Mouse (Mus musculus) MEL (cell line): Measurements from ENCODE around the gene Coro7. TPM values are rescaled to one million over a fixed set of nuclear protein-coding genes. Genes with fewer than 3 reads are reported as not detected.

ENCODE experiments used
- DNase-seq: peaks from one replicate; pipeline ENCODE4 v3.0.0; 2011; ENCODE audit warnings: low read depth, low spot score
- H3K27ac ChIP-seq: 2 replicates; pipeline ENCODE4 v1.5.1; 2012; ENCODE audit warnings: low read depth, mild to moderate bottlenecking, control low read depth, low read length, moderate library complexity; ENCODE audit not compliant: control insufficient read depth
- H3K27me3 ChIP-seq, 2 experiments: fragments of 150-350 bp in 1 of 2; sonication (generic) in 1 of 2; 2 replicates each; pipeline ENCODE4 v1.6.1; 2012; ENCODE audit warnings: low read length in 2 of 2, mild to moderate bottlenecking in 2 of 2, improper control_type of control experiment in 1 of 2, moderate library complexity in 1 of 2; ENCODE audit not compliant: insufficient read depth in 2 of 2, control insufficient read depth in 1 of 2
- H3K36me3 ChIP-seq, 2 experiments: 2 replicates each; pipeline ENCODE4 v1.6.1; 2012 to 2014; ENCODE audit warnings: low read length in 2 of 2, improper control_type of control experiment in 1 of 2, inconsistent platforms in 1 of 2, mild to moderate bottlenecking in 1 of 2; ENCODE audit not compliant: insufficient read depth in 2 of 2, control insufficient read depth in 1 of 2
- H3K4me1 ChIP-seq, 2 experiments: fragments of 150-350 bp in 1 of 2; sonication (generic) in 1 of 2; 2 replicates each; pipeline ENCODE4 v1.6.1; 2012; ENCODE audit warnings: low read length in 2 of 2, improper control_type of control experiment in 1 of 2, mild to moderate bottlenecking in 1 of 2; ENCODE audit not compliant: insufficient read depth in 2 of 2, control insufficient read depth in 1 of 2
- H3K4me3 ChIP-seq, 2 experiments: fragments of 150-350 bp in 1 of 2; sonication (generic) in 1 of 2; 2 replicates each; pipeline ENCODE4 v1.5.1; 2012; ENCODE audit warnings: low read depth in 2 of 2, low read length in 2 of 2, mild to moderate bottlenecking in 2 of 2, moderate library complexity in 2 of 2, control low read depth in 1 of 2, improper control_type of control experiment in 1 of 2; ENCODE audit not compliant: control insufficient read depth in 1 of 2, insufficient read depth in 1 of 2
- H3K79me2 ChIP-seq: 2 replicates; pipeline ENCODE4 v1.6.1; 2012; ENCODE audit warnings: mild to moderate bottlenecking, low read length, moderate library complexity; ENCODE audit not compliant: control insufficient read depth, poor library complexity, insufficient read depth
- H3K9ac ChIP-seq: 2 replicates; pipeline ENCODE4 v1.6.1; 2012; ENCODE audit warnings: low read depth, mild to moderate bottlenecking, control low read depth, low read length, moderate library complexity; ENCODE audit not compliant: control insufficient read depth, poor library complexity, severe bottlenecking
- H3K9me3 ChIP-seq: fragments of 150-350 bp; sonication (generic); replicated peaks from 2 replicates; pipeline ENCODE4 v1.6.1; 2012; ENCODE audit warnings: mild to moderate bottlenecking, low read length, improper control_type of control experiment, moderate library complexity; ENCODE audit not compliant: insufficient read depth
- BHLHE40 ChIP-seq: IDR thresholded peaks from 2 replicates; pipeline ENCODE4 v1.6.1; 2012; ENCODE audit warnings: low read depth, mild to moderate bottlenecking, inconsistent platforms, low read length, improper control_type of control experiment, borderline replicate concordance
- E2F4 ChIP-seq: IDR thresholded peaks from 2 replicates; pipeline ENCODE4 v1.6.1; 2011; ENCODE audit warnings: low read depth, low read length, improper control_type of control experiment, borderline replicate concordance
- GATA1 ChIP-seq: IDR thresholded peaks from 2 replicates; pipeline ENCODE4 v1.6.1; 2011; ENCODE audit warnings: low read depth, low read length, improper control_type of control experiment
- MAZ ChIP-seq: IDR thresholded peaks from 2 replicates; pipeline ENCODE4 v1.6.1; 2012; ENCODE audit warnings: low read depth, mild to moderate bottlenecking, inconsistent platforms, low read length, improper control_type of control experiment
- USF2 ChIP-seq, 2 experiments: IDR thresholded peaks; 2 replicates each; pipeline ENCODE4 v1.6.1; 2011 to 2012; ENCODE audit warnings: improper control_type of control experiment in 2 of 2, low read length in 2 of 2, borderline replicate concordance in 1 of 2, inconsistent platforms in 1 of 2, low read depth in 1 of 2, mild to moderate bottlenecking in 1 of 2; ENCODE audit not compliant: insufficient read depth in 1 of 2
- ZNF384 ChIP-seq: IDR thresholded peaks from 2 replicates; pipeline ENCODE4 v1.6.1; 2012; ENCODE audit warnings: low read depth, mild to moderate bottlenecking, inconsistent platforms, low read length, improper control_type of control experiment
- polyA plus RNA-seq, 2 experiments: library from polyadenylated mRNA; stranded (reverse) in 1 of 2; unstranded in 1 of 2; fragments of >175 nt in 1 of 2; fragments of >200 nt in 1 of 2; gene quantifications; 2 replicates each; pipeline versions ENCODE4 v1.2.1 to v1.2.4; 2012; ENCODE audit warnings: low replicate concordance in 2 of 2, low read depth in 1 of 2; ENCODE audit not compliant: insufficient read length in 2 of 2, insufficient read depth in 1 of 2, missing spikeins in 1 of 2
- total RNA-seq: library from RNA; depleted of rRNA; stranded (reverse); fragments of 300-350 nt; gene quantifications from 2 replicates; pipeline ENCODE4 v1.2.3, GENCODE M21; 2012; rRNA removed

Gene Coro7
- total and polyA plus RNA-seq, 3 experiments, result 9.8 to 38.3 TPM; not detected in 1

DNA sequence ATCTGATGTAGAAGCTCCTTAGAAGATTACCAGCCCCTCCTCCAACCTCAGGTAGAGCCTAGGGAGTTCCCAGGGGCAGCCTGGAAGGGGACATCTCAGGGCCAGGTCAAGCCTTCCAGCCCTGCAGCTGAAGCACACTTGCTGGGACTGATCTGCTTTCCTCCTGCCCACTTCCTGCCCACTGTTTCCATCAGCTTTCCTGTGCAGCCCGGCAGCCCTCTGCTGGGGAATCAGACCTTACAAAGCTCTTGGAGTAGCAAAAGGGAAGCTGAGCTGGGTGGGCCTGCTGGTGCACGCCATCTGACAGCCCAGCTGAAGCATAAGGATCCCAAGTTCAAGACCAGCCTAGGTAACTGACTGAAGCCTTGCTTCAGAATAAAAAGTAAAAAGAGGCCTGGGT lies 102.7 kb downstream of the Coro7 start:
- Histone ChIP-seq H3K4me3 (no peak overlapping the region), H3K27me3 (no peaks in the 10 kb centered on the region; a peak in 1 of 4 replicates), H3K4me1 (peaks cover 0 to 5% of the 10 kb centered on the region in 2 experiments; a peak in 2 of 4 replicates), H3K79me2 (no peaks in the 10 kb centered on the region), H3K36me3 (peaks cover 0 to 2% of the 10 kb centered on the region in 2 experiments; a peak in 1 of 4 replicates), H3K9ac (no peak overlapping the region), H3K9me3 (no peaks in the 10 kb centered on the region), H3K27ac (no peak overlapping the region)
- DNase-seq, result no peak
- TF ChIP-seq ZNF384, result no peak
- no peak for TF ChIP-seq BHLHE40
- no peak for TF ChIP-seq USF2 (IDR thresholded peaks at IDR 0.05; ENCODE audit: borderline replicate concordance in 1 of 2, insufficient read depth in 1 of 2, low read depth in 1 of 2, low read length in 2 of 2)
- TF ChIP-seq E2F4, result no peak
- no peak for TF ChIP-seq GATA1
- no peak for TF ChIP-seq MAZ

Other genes with a start within 250 kb of the Coro7 start
- gene Srl, start 138.0 kb downstream of the Coro7 start, total RNA-seq, result 14.6 and 18.8 TPM in 2 replicates
- 10 to 100 TPM in 1 of 2 experiments, not detected in 1; 15.3 TPM for gene Srl, start 138.0 kb downstream of the Coro7 start, polyA plus RNA-seq
- gene Tfap4, start 119.9 kb downstream of the Coro7 start, total RNA-seq, result 26.2 and 26.3 TPM in 2 replicates
- 100 to 1,000 TPM in 1 of 2 experiments, 10 to 100 TPM in 1; 40.3 to 217 TPM for gene Tfap4, start 119.9 kb downstream of the Coro7 start, polyA plus RNA-seq
- gene Glis2, start 85.1 kb downstream of the Coro7 start, total RNA-seq, result 0.42 and 0.62 TPM in 2 replicates
- 1 to 10 TPM in 1 of 2 experiments, not detected in 1; 5.0 TPM for gene Glis2, start 85.1 kb downstream of the Coro7 start, polyA plus RNA-seq
- 115 and 121 TPM in 2 replicates for gene Pam16, start 54.8 kb downstream of the Coro7 start, total RNA-seq
- gene Pam16, start 54.8 kb downstream of the Coro7 start, polyA plus RNA-seq, result 10 to 100 TPM in 1 of 2 experiments, not detected in 1; 13.6 TPM
- gene Vasn, start 39.8 kb downstream of the Coro7 start, total RNA-seq, result 0.16 and 0.19 TPM in 2 replicates
- 1 to 10 TPM in 1 of 2 experiments, not detected in 1; 3.1 TPM for gene Vasn, start 39.8 kb downstream of the Coro7 start, polyA plus RNA-seq
- gene Dnaja3, start 39.8 kb downstream of the Coro7 start, total RNA-seq, result 90.7 and 94.3 TPM in 2 replicates
- 10 to 100 TPM in 1 of 2 experiments, not detected in 1; 91.8 TPM for gene Dnaja3, start 39.8 kb downstream of the Coro7 start, polyA plus RNA-seq
- 50.6 and 60.4 TPM in 2 replicates for gene Nmral1, start 39.6 kb upstream of the Coro7 start, total RNA-seq
- 10 to 100 TPM in 1 of 2 experiments, not detected in 1; 54.6 TPM for gene Nmral1, start 39.6 kb upstream of the Coro7 start, polyA plus RNA-seq
- 41.5 and 45.7 TPM in 2 replicates for gene Hmox2, start 46.6 kb upstream of the Coro7 start, total RNA-seq
- 10 to 100 TPM in 1 of 2 experiments, not detected in 1; 75.0 TPM for gene Hmox2, start 46.6 kb upstream of the Coro7 start, polyA plus RNA-seq
- gene Cdip1, start 110.5 kb upstream of the Coro7 start, total RNA-seq, result 18.9 and 24.8 TPM in 2 replicates
- 10 to 100 TPM; 32.8 to 97.8 TPM for gene Cdip1, start 110.5 kb upstream of the Coro7 start, polyA plus RNA-seq
- gene 4930562C15Rik, start 155.6 kb upstream of the Coro7 start, total RNA-seq, result 0.12 TPM in 1 of 2 replicates, not detected in the other
- gene 4930562C15Rik, start 155.6 kb upstream of the Coro7 start, polyA plus RNA-seq, result under 1 TPM in 1 of 2 experiments, not detected in 1; 0.21 TPM
- gene Ubald1, start 200.5 kb upstream of the Coro7 start, total RNA-seq, result 2.8 and 4.3 TPM in 2 replicates
- gene Ubald1, start 200.5 kb upstream of the Coro7 start, polyA plus RNA-seq, result 10 to 100 TPM in 1 of 2 experiments, not detected in 1; 25.6 TPM
- gene Mgrn1, start 206.5 kb upstream of the Coro7 start, total RNA-seq, result 8.4 and 9.8 TPM in 2 replicates
- gene Mgrn1, start 206.5 kb upstream of the Coro7 start, polyA plus RNA-seq, result 10 to 100 TPM in 1 of 2 experiments, not detected in 1; 25.0 TPM